Mouse (Mus musculus) G1E (cell line): ENCODE measurements around the gene Cd300a.

ENCODE experiments used
- CTCF ChIP-seq: IDR thresholded peaks from 2 replicates; pipeline ENCODE4 v1.5.1; 2012; ENCODE audit warnings: low read depth, low read length, inconsistent platforms, mixed read lengths
- GATA1 ChIP-seq: IDR thresholded peaks from 2 replicates; pipeline ENCODE4 v1.6.1; 2012; ENCODE audit warnings: borderline replicate concordance, low read length, inconsistent platforms, mixed read lengths
- GATA2 ChIP-seq: IDR thresholded peaks from 2 replicates; pipeline ENCODE4 v1.6.1; 2012; ENCODE audit warnings: low read depth, low read length, inconsistent platforms, borderline replicate concordance
- POLR2AphosphoS5 ChIP-seq: IDR thresholded peaks from 2 replicates; pipeline ENCODE4 v1.6.1; 2012; ENCODE audit warnings: low read depth, low read length, inconsistent platforms; ENCODE audit not compliant: insufficient replicate concordance
- TAL1 ChIP-seq: conservative IDR thresholded peaks from 2 replicates; pipeline ENCODE4 v1.6.1; 2012; ENCODE audit warnings: low read depth, low read length, inconsistent platforms, mixed read lengths

GRCm38 (mm10) chr11:114844464-114845220 lies 45.2 kb upstream of the Cd300a start:
- no peak for TF ChIP-seq CTCF
- no peak for TF ChIP-seq GATA2
- no peak for TF ChIP-seq TAL1
- no peak for TF ChIP-seq POLR2AphosphoS5
- TF ChIP-seq GATA1, result no peak
